Mouse (Mus musculus): ENCODE data around the gene Cmbl.
A peak's percentile ranks its signal among the peaks of the same experiment; 100 is the strongest.

- TF ChIP-seq CTCF (IDR thresholded peaks at IDR 0.05; ENCODE audit: low read depth) (peak; percentile 62), EP300 (IDR thresholded peaks at IDR 0.05; ENCODE audit: low read depth) (no peak)
These were observed 37.2 kb downstream of the Cmbl start for GRCm38 (mm10) chr15:31602426-31602825.

All from liver, embryonic 14.5 days (tissue).